Mouse (Mus musculus): ENCODE measurements around the gene Kif13a. TPM values are rescaled to one million over a fixed set of nuclear protein-coding genes. Genes with fewer than 3 reads are reported as not detected.

Kif13a gene
- polyA plus RNA-seq (2011; ENCODE audit: insufficient read depth, insufficient read length, low replicate concordance, missing spikeins) = 7.1 and 10.7 TPM in 2 replicates

DNA sequence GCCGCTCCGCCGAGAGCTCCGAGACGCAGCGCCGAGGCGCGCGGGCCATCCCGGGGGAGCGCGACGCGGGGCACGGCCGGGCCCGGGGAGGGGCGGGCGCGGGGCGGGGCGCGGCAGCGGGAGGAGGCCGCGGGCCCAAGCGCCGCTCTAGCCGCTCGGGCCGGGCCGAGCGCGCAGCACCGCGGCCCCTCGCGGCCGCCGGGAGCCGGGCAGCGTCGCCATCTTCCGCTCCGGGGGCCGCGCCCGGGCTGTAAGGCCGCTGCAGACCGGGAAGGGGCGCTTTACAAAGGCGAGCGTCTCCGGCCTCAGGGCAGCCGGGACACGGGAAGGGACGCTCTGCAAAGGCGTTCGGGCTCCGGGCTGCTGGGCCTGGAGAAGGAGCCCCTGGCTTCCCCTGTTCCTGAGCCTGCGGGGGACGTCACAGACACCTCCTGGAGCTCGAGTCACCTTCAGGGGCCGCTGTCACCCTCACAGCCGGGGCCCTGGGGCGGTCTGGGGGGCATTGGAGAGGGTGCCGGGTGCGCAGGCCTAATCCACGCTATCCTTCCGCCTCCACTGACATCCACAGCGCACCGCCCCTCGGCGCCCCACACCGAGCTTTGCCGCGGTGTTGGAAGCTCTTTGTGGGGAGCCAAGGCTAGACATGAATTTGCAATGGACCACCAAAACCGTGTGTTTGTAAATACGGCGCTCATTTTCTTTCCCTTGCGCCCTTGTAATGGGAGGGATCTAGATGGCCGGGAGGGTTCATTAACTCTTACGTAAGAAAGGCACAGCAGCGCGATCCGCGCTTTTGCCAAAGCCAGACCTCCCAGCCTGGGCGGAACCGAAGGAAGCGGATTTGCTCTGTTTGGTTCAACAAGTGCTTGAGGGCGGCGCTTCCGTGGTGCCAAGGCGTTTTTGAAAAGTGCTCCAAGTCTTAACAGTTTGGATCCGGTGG is at the start of gene Kif13a:
Gene Kif13a, minus strand, starts transcription at position 149 of the 940 bp plus-strand sequence.
- peak within 1 kb of the TSS; percentile 98 for H3K27ac ChIP-seq (ENCODE audit: control insufficient read depth, insufficient read depth, low read depth, low read length, poor library complexity)
- peak within 1 kb of the TSS; percentile 90 for H3K4me3 ChIP-seq (replicated peaks; ENCODE audit: control insufficient read depth, low read depth, low read length)
- no peaks in the 10 kb centered on the region; the same call in none of the 2 replicates for H3K4me1 ChIP-seq (ENCODE audit: control insufficient read depth, insufficient read depth, low read length)
- 12% methylated on average over 96 of the region's 96 CpGs for WGBS
- TF ChIP-seq CTCF (IDR thresholded peaks at IDR 0.05; ENCODE audit: control insufficient read depth, insufficient read depth, low read length) = no peak
- peak; percentile 52; the same call in 1 of the 2 replicates for TF ChIP-seq POLR2A (IDR thresholded peaks at IDR 0.05; ENCODE audit: borderline replicate concordance, control insufficient read depth, low read depth, low read length)

GRCm38 (mm10) chr13:46976532-46976931 is 46.9 kb upstream of the Kif13a start:
- H3K4me3 ChIP-seq (replicated peaks; ENCODE audit: control insufficient read depth, low read depth, low read length) = no peak overlapping the region
- no peak overlapping the region for H3K27ac ChIP-seq (ENCODE audit: control insufficient read depth, insufficient read depth, low read depth, low read length, poor library complexity)
- no peaks in the 10 kb centered on the region for H3K4me1 ChIP-seq (ENCODE audit: control insufficient read depth, insufficient read depth, low read length)
- WGBS = 72% methylated on average over 7 of the region's 7 CpGs
- TF ChIP-seq CTCF (IDR thresholded peaks at IDR 0.05; ENCODE audit: control insufficient read depth, insufficient read depth, low read length) (no peak), POLR2A (IDR thresholded peaks at IDR 0.05; ENCODE audit: borderline replicate concordance, control insufficient read depth, low read depth, low read length) (no peak)

DNA sequence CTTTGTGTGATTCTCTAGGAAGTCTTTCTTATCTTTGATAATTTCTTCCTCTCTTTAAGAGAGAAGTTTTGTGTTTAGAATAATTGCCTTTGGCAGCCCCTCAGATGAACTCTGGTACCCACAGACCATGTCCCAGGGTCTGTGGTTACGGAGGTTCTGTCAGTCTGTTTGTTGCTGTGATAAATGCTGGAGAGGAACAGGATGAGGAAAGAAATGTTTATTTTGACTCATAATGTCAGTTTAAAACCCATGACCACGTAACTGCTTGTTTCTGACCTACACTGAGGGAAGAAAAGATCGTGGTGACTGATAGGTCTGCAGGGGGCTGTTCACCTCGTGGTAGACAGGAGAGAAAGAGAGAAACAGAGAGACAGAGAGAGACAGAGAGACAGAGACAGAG is 46.3 kb upstream of the Kif13a start:
- no peak overlapping the region for H3K27ac ChIP-seq (ENCODE audit: control insufficient read depth, insufficient read depth, low read depth, low read length, poor library complexity)
- TF ChIP-seq CTCF (IDR thresholded peaks at IDR 0.05; ENCODE audit: control insufficient read depth, insufficient read depth, low read length) (no peak), POLR2A (IDR thresholded peaks at IDR 0.05; ENCODE audit: borderline replicate concordance, control insufficient read depth, low read depth, low read length) (no peak)
- WGBS = 10% methylated on average over 4 of the region's 4 CpGs

GRCm38 (mm10) chr13:46975031-46975551 is 45.4 kb upstream of the Kif13a start:
- WGBS = 45% methylated on average over 14 of the region's 14 CpGs
- no peak overlapping the region for H3K4me3 ChIP-seq (replicated peaks; ENCODE audit: control insufficient read depth, low read depth, low read length)
- H3K4me1 ChIP-seq (ENCODE audit: control insufficient read depth, insufficient read depth, low read length) = no peaks in the 10 kb centered on the region
- H3K27ac ChIP-seq (ENCODE audit: control insufficient read depth, insufficient read depth, low read depth, low read length, poor library complexity) = no peak overlapping the region
- TF ChIP-seq CTCF (IDR thresholded peaks at IDR 0.05; ENCODE audit: control insufficient read depth, insufficient read depth, low read length) (no peak), POLR2A (IDR thresholded peaks at IDR 0.05; ENCODE audit: borderline replicate concordance, control insufficient read depth, low read depth, low read length) (no peak)

More for the DNA sequence above, 46.3 kb upstream of the Kif13a start:
- Histone ChIP-seq H3K4me1 (ENCODE audit: control insufficient read depth, insufficient read depth, low read length) (no peaks in the 10 kb centered on the region), H3K4me3 (replicated peaks; ENCODE audit: control insufficient read depth, low read depth, low read length) (no peak overlapping the region)

GRCm38 (mm10) chr13:46970286-46970945 is 40.7 kb upstream of the Kif13a start:
- 55% methylated on average over 10 of the region's 10 CpGs for WGBS
- Histone ChIP-seq H3K4me3 (replicated peaks; ENCODE audit: control insufficient read depth, low read depth, low read length) (no peak overlapping the region), H3K4me1 (ENCODE audit: control insufficient read depth, insufficient read depth, low read length) (no peaks in the 10 kb centered on the region), H3K27ac (ENCODE audit: control insufficient read depth, insufficient read depth, low read depth, low read length, poor library complexity) (no peak overlapping the region)
- TF ChIP-seq POLR2A (IDR thresholded peaks at IDR 0.05; ENCODE audit: borderline replicate concordance, control insufficient read depth, low read depth, low read length) (no peak), CTCF (IDR thresholded peaks at IDR 0.05; ENCODE audit: control insufficient read depth, insufficient read depth, low read length) (no peak)

- no peaks in the 10 kb centered on the region for H3K4me1 ChIP-seq (ENCODE audit: control insufficient read depth, insufficient read depth, low read length)
- WGBS = 74% methylated on average over 2 of the region's 2 CpGs
Observed at GRCm38 (mm10) chr13:46968626-46969025, 39.0 kb upstream of the Kif13a start.

DNA sequence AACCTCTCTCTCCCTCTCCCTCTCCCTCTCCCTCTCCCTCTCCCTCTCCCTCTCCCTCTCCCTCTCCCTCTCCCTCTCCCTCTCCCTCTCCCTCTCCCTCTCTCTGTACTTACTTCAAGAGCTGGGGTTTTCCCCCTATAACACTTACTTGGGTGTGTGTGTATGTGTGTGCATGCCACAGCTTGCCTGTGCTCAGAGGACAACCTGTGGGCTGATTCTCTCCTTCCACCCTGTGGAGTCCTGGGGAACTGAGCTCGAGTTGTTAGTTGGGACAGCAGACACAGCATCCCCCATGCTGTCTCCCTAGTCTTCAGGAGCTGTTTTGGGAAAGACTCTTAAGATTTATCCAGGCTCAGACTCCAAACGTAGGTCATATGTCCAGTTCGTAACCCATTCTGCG is 37.6 kb upstream of the Kif13a start:
- 72% methylated on average over 4 of the region's 4 CpGs for WGBS
- H3K4me1 ChIP-seq (ENCODE audit: control insufficient read depth, insufficient read depth, low read length) = no peaks in the 10 kb centered on the region
- no peak overlapping the region for H3K4me3 ChIP-seq (replicated peaks; ENCODE audit: control insufficient read depth, low read depth, low read length)
- H3K27ac ChIP-seq (ENCODE audit: control insufficient read depth, insufficient read depth, low read depth, low read length, poor library complexity) = no peak overlapping the region
- TF ChIP-seq POLR2A (IDR thresholded peaks at IDR 0.05; ENCODE audit: borderline replicate concordance, control insufficient read depth, low read depth, low read length) (no peak), CTCF (IDR thresholded peaks at IDR 0.05; ENCODE audit: control insufficient read depth, insufficient read depth, low read length) (no peak)

More at GRCm38 (mm10) chr13:46968626-46969025, 39.0 kb upstream of the Kif13a start:
- Histone ChIP-seq H3K4me3 (replicated peaks; ENCODE audit: control insufficient read depth, low read depth, low read length) (no peak overlapping the region), H3K27ac (ENCODE audit: control insufficient read depth, insufficient read depth, low read depth, low read length, poor library complexity) (no peak overlapping the region)
- TF ChIP-seq POLR2A (IDR thresholded peaks at IDR 0.05; ENCODE audit: borderline replicate concordance, control insufficient read depth, low read depth, low read length) (no peak), CTCF (IDR thresholded peaks at IDR 0.05; ENCODE audit: control insufficient read depth, insufficient read depth, low read length) (no peak)

All from bone marrow, adult 2 months (tissue).